Mouse (Mus musculus): Measurements from ENCODE around the gene Plekhb1. TPM values are rescaled to one million over a fixed set of nuclear protein-coding genes. Genes with fewer than 3 reads are reported as not detected.

Plekhb1 gene
- polyA plus RNA-seq, 1 experiment from 2014 or later = 8.7 TPM

- H3K27ac ChIP-seq (replicated peaks) = no peak overlapping the region
- H3K9ac ChIP-seq (ENCODE audit: low read length) = no peak overlapping the region
- 71% methylated on average over 7 of the region's 7 CpGs for WGBS
- ATAC-seq (ENCODE audit: low FRiP score, low TSS enrichment) = no peak
- no peak overlapping the region for H3K4me2 ChIP-seq (replicated peaks; ENCODE audit: low read depth)
- no peaks in the 10 kb centered on the region for H3K9me3 ChIP-seq (ENCODE audit: control insufficient read depth, low read length)
- no peak for DNase-seq (ENCODE audit: low spot score)
- H3K27me3 ChIP-seq (ENCODE audit: control insufficient read depth, insufficient read depth, low read length) = no peaks in the 10 kb centered on the region
- no peak overlapping the region for H3K4me3 ChIP-seq (ENCODE audit: low read depth, low read length)
- H3K36me3 ChIP-seq (ENCODE audit: control insufficient read depth, insufficient read depth, low read length) = no peaks in the 10 kb centered on the region
- TF ChIP-seq CTCF (IDR thresholded peaks at IDR 0.05; ENCODE audit: low read depth) = no peak
- no peak for TF ChIP-seq EP300 (optimal IDR thresholded peaks at IDR 0.05)
- no peaks in the 10 kb centered on the region for H3K4me1 ChIP-seq (replicated peaks; ENCODE audit: control insufficient read depth, insufficient read depth)
Observed at GRCm38 (mm10) chr7:100688471-100688870, 26.3 kb upstream of the Plekhb1 start.

GRCm38 (mm10) chr7:100685061-100686030 lies 23.1 kb upstream of the Plekhb1 start:
- Histone ChIP-seq H3K27ac (replicated peaks) (no peak overlapping the region), H3K27me3 (ENCODE audit: control insufficient read depth, insufficient read depth, low read length) (no peaks in the 10 kb centered on the region), H3K36me3 (ENCODE audit: control insufficient read depth, insufficient read depth, low read length) (no peaks in the 10 kb centered on the region), H3K9ac (ENCODE audit: low read length) (no peak overlapping the region), H3K4me1 (replicated peaks; ENCODE audit: control insufficient read depth, insufficient read depth) (no peaks in the 10 kb centered on the region), H3K9me3 (ENCODE audit: control insufficient read depth, low read length) (no peaks in the 10 kb centered on the region), H3K4me2 (replicated peaks; ENCODE audit: low read depth) (no peak overlapping the region), H3K4me3 (ENCODE audit: low read depth, low read length) (no peak overlapping the region)
- 38% methylated on average over 13 of the region's 13 CpGs for WGBS
- DNase-seq (ENCODE audit: low spot score) (peak; percentile 87), ATAC-seq (ENCODE audit: low FRiP score, low TSS enrichment) (peak; percentile 82)
- TF ChIP-seq EP300 (optimal IDR thresholded peaks at IDR 0.05) = no peak
- peak; percentile 93 for TF ChIP-seq CTCF (IDR thresholded peaks at IDR 0.05; ENCODE audit: low read depth)

- DNase-seq (ENCODE audit: low spot score) = peak; percentile 48
- Histone ChIP-seq H3K4me1 (replicated peaks; ENCODE audit: control insufficient read depth, insufficient read depth) (no peaks in the 10 kb centered on the region), H3K27me3 (ENCODE audit: control insufficient read depth, insufficient read depth, low read length) (no peaks in the 10 kb centered on the region), H3K36me3 (ENCODE audit: control insufficient read depth, insufficient read depth, low read length) (no peaks in the 10 kb centered on the region), H3K4me3 (ENCODE audit: low read depth, low read length) (no peak overlapping the region), H3K4me2 (replicated peaks; ENCODE audit: low read depth) (no peak overlapping the region), H3K9me3 (ENCODE audit: control insufficient read depth, low read length) (no peaks in the 10 kb centered on the region), H3K27ac (replicated peaks) (no peak overlapping the region), H3K9ac (ENCODE audit: low read length) (no peak overlapping the region)
- 47% methylated on average over 7 of the region's 7 CpGs for WGBS
- TF ChIP-seq EP300 (optimal IDR thresholded peaks at IDR 0.05) (no peak), CTCF (IDR thresholded peaks at IDR 0.05; ENCODE audit: low read depth) (peak; percentile 96)
- ATAC-seq (ENCODE audit: low FRiP score, low TSS enrichment) = no peak
Observed at GRCm38 (mm10) chr7:100684538-100684937, 22.3 kb upstream of the Plekhb1 start.

- Histone ChIP-seq H3K27me3 (ENCODE audit: control insufficient read depth, insufficient read depth, low read length) (no peaks in the 10 kb centered on the region), H3K9me3 (ENCODE audit: control insufficient read depth, low read length) (no peaks in the 10 kb centered on the region), H3K4me3 (ENCODE audit: low read depth, low read length) (no peak overlapping the region), H3K9ac (ENCODE audit: low read length) (no peak overlapping the region), H3K4me1 (replicated peaks; ENCODE audit: control insufficient read depth, insufficient read depth) (no peaks in the 10 kb centered on the region), H3K4me2 (replicated peaks; ENCODE audit: low read depth) (no peak overlapping the region), H3K27ac (replicated peaks) (no peak overlapping the region), H3K36me3 (ENCODE audit: control insufficient read depth, insufficient read depth, low read length) (no peaks in the 10 kb centered on the region)
- TF ChIP-seq EP300 (optimal IDR thresholded peaks at IDR 0.05) (no peak), CTCF (IDR thresholded peaks at IDR 0.05; ENCODE audit: low read depth) (no peak)
- WGBS = 68% methylated on average over 5 of the region's 5 CpGs
- ATAC-seq (ENCODE audit: low FRiP score, low TSS enrichment) (no peak), DNase-seq (ENCODE audit: low spot score) (no peak)
Observed at GRCm38 (mm10) chr7:100684081-100684480, 21.9 kb upstream of the Plekhb1 start.

GRCm38 (mm10) chr7:100683241-100683640 lies 21.0 kb upstream of the Plekhb1 start:
- 71% methylated on average over 1 of the region's 1 CpGs for WGBS

GRCm38 (mm10) chr7:100681132-100681531 lies 18.9 kb upstream of the Plekhb1 start:
- TF ChIP-seq CTCF (IDR thresholded peaks at IDR 0.05; ENCODE audit: low read depth) (no peak), EP300 (optimal IDR thresholded peaks at IDR 0.05) (no peak)
- WGBS = 42% methylated on average over 5 of the region's 5 CpGs
- ATAC-seq (ENCODE audit: low FRiP score, low TSS enrichment) (no peak), DNase-seq (ENCODE audit: low spot score) (no peak)
- no peak overlapping the region for H3K4me3 ChIP-seq (ENCODE audit: low read depth, low read length)
- no peak overlapping the region for H3K9ac ChIP-seq (ENCODE audit: low read length)
- no peaks in the 10 kb centered on the region for H3K4me1 ChIP-seq (replicated peaks; ENCODE audit: control insufficient read depth, insufficient read depth)
- H3K36me3 ChIP-seq (ENCODE audit: control insufficient read depth, insufficient read depth, low read length) = no peaks in the 10 kb centered on the region
- H3K27me3 ChIP-seq (ENCODE audit: control insufficient read depth, insufficient read depth, low read length) = no peaks in the 10 kb centered on the region
- H3K27ac ChIP-seq (replicated peaks) = no peak overlapping the region
- no peaks in the 10 kb centered on the region for H3K9me3 ChIP-seq (ENCODE audit: control insufficient read depth, low read length)
- H3K4me2 ChIP-seq (replicated peaks; ENCODE audit: low read depth) = no peak overlapping the region

More at GRCm38 (mm10) chr7:100683241-100683640, 21.0 kb upstream of the Plekhb1 start:
- no peaks in the 10 kb centered on the region for H3K4me1 ChIP-seq (replicated peaks; ENCODE audit: control insufficient read depth, insufficient read depth)
- no peak overlapping the region for H3K27ac ChIP-seq (replicated peaks)
- DNase-seq (ENCODE audit: low spot score) (no peak), ATAC-seq (ENCODE audit: low FRiP score, low TSS enrichment) (no peak)
- H3K4me3 ChIP-seq (ENCODE audit: low read depth, low read length) = no peak overlapping the region
- H3K9ac ChIP-seq (ENCODE audit: low read length) = no peak overlapping the region
- no peaks in the 10 kb centered on the region for H3K36me3 ChIP-seq (ENCODE audit: control insufficient read depth, insufficient read depth, low read length)
- H3K4me2 ChIP-seq (replicated peaks; ENCODE audit: low read depth) = no peak overlapping the region
- H3K9me3 ChIP-seq (ENCODE audit: control insufficient read depth, low read length) = no peaks in the 10 kb centered on the region
- TF ChIP-seq EP300 (optimal IDR thresholded peaks at IDR 0.05) = no peak
- H3K27me3 ChIP-seq (ENCODE audit: control insufficient read depth, insufficient read depth, low read length) = no peaks in the 10 kb centered on the region
